Mouse (Mus musculus) thymus, postnatal 4 days (tissue): ENCODE data around the gene Tma7.

Source experiments
- DNase-seq: peaks from one replicate; pipeline ENCODE4 v3.0.0; 2021

The Tma7 gene

DNA sequence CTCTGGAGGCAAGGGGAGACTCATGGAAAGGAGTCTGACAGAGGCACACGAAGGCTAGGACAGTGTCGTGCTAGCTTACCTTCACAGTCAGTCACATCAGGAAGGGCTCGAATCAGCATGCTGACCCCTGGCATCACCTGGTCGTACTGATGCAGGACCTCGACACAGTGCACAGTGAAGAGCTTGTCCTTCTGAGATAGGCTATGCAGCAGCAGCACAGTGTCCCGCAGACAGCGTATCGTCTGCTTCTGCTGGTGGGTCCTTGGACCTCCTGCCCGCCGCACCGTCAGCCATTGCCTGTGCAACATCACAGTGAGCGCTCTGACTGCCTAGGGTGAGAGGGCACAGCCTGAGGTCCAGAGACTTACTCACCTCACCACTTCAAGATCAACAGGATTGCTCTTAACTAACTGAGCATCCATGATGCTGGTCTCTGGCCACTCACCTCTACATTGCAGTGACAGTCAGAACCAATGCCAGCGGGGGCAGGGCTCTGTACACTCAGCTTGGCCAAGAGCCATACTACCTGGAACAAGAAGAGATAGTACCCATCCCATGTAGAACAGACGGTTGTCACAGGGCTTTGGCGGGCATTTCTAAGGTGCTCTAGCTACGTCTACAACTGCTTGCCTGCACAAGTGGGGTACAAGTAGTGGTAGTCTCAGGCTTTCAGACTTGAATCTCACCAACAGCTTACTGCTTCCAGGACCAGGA, 22.0 kb downstream of the Tma7 start:
- peak; percentile 23 for DNase-seq

GRCm38 (mm10) chr9:109059136-109059903, 23.1 kb downstream of the Tma7 start, which contains the start of gene Trex1:
Trex1 (minus strand) TSS chr9:109059734.
- DNase-seq, result peak; percentile 93

GRCm38 (mm10) chr9:109058006-109058765, 24.2 kb downstream of the Tma7 start:
- DNase-seq, result no peak

GRCm38 (mm10) chr9:109057543-109057942, 24.8 kb downstream of the Tma7 start:
- DNase-seq, result no peak

GRCm38 (mm10) chr9:109056916-109057315, 25.5 kb downstream of the Tma7 start:
- no peak for DNase-seq

DNA sequence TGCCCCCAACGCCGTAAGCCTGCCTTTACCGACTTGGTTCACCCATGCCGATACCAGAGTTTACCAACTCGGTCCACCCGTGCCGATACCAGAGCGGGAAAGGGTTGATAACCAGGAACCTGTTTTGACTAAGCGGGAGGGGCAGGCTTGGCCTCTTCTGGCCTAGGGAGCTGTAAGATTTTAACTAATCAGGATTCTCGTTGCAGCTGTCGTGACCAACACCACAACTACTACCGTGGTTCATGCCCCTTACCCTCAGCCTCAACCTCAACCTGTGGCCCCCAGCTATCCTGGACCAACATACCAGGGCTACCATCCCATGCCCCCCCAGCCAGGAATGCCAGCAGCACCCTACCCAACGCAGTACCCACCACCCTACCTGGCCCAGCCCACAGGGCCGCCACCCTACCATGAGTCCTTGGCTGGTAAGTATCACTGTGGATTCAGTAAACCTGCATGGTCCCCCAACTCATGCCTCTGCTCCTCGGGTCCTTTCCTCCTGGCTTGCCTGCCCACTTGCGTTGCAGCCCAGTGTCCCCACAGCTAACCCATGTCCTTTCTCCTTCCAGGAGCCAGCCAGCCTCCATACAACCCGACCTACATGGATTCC, 26.2 kb downstream of the Tma7 start:
- peak; percentile 13 for DNase-seq

DNA sequence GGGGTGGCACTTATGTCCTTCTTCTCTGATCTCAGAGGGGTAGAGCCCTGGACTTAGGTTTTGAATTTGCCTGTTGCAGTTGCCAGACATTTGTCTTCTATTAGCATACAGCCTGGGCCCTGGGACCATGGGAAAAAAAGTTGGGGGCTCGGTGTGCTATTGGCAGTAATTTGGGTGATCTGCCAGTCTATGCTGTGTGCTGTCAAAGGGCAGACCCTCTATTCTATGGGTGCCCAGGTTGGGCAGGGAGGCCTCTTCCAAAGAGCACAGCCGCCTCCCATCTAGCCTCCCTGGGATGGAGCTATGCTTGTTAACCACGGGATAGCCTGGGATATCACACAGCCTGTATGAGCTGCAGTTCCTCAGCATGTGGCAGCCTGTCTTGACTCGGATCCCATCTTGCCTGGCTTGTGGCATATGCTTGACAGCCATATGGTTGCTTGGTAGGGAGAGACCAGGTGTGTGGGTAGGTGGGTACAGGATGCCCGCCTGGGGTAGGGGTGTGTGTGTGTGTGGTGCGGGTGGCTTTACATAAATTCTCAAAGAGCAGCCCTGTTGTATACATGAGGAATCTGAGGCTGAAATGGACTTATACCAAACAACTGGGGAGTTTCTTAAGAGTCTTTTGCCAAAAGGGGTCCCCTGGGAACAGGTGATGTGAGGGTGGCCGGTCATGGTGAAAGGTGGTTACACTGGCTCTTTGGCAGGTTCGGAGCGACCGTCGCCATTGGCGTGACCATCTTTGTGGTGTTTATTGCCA, 26.9 kb downstream of the Tma7 start:
- DNase-seq, result peak; percentile 25

DNA sequence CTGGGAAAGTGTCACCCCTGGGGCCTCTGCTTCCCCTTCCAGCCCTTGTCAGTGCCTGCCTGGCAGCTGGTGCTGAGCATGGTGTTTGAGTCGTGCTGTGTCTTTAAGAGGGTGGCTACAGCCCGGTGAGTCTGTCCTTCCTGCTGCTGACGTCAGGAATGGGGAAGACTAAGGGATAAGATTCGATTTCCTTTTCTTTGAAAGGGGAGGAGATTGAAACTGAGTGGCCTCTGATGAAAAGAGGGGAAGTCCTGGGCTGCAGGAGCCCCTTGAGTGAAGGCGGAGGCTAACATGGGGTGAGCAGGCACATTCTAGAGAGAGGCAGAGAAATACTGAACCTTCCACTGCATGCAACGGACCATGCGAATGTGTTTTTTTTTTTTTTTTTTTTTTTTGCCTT, 27.7 kb downstream of the Tma7 start:
- DNase-seq, result peak; percentile 63

DNA sequence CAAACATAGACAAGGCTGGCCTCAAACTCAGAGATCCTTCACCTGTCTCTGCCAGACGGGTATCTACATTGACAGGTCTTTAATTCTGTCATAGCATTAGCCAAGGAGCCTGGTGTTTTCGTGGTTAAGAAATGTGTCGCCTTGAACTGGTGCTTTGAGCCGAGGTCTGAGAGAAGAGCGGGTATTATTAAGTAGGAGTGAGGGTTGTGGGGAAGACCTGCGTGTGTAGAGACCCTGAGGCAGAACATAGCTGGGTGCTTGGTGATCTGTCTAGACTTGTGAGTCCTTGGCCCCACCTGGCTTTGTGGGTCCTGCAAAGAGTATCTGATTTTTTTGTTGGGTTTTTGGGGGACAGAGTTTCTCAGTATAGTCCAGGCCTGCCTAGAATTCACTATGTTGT, 28.5 kb downstream of the Tma7 start:
- DNase-seq, result no peak

- no peak for DNase-seq
These were observed 29.0 kb downstream of the Tma7 start for GRCm38 (mm10) chr9:109053366-109053765.

- peak; percentile 35 for DNase-seq
These were observed 29.7 kb downstream of the Tma7 start for GRCm38 (mm10) chr9:109052490-109053260.

GRCm38 (mm10) chr9:109051651-109052489, 30.5 kb downstream of the Tma7 start:
- DNase-seq, result peak; percentile 40

DNA sequence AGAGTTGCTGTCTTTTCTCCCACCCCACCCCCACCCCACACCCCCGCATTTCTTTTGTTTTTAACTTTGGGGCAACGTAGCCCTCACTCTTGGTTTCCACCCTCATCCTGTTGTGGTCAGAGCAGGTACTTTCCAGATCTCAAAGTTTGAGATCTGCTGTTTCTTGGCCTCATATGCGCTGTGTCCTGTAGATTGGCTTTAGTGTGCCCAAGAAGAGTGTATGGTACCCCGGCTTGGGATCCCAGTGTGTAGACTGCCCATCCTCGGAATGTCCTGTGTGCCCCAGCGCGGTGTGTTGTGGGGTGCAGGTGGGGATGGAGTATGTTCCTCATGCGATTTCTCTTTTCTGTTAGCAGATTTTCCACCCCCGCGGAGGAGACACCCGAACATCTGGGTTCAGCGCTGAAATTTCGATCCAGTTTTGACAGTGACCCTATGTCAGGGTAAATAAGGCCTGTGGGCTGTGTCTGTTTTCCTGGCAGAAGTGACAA, 31.3 kb downstream of the Tma7 start:
- DNase-seq, result peak; percentile 62

- DNase-seq, result peak; percentile 28
These were observed 31.8 kb downstream of the Tma7 start for GRCm38 (mm10) chr9:109050674-109050997.

DNA sequence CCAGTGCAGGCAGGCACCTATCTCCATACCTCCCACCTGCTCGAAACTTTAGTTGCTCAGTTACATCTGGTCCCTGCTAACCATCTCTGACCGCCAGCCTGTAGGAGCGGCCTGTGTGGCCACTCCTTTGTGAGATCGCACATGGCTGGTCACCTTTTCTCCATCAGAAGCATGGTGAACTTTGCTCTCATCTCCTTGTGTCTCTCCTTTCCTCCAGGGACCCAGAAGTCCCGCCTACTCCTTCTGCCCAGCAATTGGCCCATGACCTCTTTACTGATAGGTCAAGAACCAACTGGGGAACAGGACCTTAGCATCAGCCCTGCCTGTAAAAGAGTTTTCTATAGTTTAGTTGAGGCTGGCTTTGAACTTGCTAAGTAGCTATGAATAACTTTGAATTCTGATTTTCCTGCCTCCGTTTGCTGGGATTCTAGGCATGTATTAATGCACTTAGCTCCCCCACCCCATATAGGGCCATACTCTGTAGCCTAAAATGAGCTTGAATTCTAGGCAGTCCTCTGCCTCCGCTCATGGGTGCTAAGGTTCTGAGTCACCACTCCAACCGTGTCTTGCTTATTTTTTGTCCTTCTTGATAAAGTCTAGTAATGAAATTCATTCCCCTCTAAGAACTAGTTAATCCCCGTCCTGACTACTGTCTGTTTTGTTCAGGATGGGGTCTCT, 32.3 kb downstream of the Tma7 start:
- DNase-seq, result no peak

- DNase-seq, result no peak
These were observed 33.1 kb downstream of the Tma7 start for GRCm38 (mm10) chr9:109049316-109049715.

- DNase-seq, result peak; percentile 84
These were observed 36.1 kb downstream of the Tma7 start for GRCm38 (mm10) chr9:109046306-109046705.

DNA sequence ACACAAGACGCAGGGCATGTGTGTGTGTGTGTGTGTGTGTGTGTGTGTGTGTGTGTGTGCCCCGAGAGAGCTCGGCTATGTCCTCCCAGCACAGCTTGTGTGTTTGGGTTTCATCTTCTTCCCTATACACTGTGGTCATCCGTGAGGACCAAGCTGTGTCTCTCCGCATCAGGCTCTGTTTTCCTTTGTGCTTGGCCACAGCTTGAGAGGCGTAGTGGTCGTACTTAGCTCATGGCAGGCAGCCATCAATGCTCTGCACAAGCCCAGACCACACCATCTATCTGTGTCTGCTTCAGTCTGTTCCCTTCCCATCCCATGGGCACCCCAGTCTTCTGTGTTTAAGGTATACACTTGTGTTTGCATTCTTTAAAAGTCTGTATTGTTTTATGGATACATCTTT, 41.0 kb downstream of the Tma7 start:
- DNase-seq, result no peak

DNA sequence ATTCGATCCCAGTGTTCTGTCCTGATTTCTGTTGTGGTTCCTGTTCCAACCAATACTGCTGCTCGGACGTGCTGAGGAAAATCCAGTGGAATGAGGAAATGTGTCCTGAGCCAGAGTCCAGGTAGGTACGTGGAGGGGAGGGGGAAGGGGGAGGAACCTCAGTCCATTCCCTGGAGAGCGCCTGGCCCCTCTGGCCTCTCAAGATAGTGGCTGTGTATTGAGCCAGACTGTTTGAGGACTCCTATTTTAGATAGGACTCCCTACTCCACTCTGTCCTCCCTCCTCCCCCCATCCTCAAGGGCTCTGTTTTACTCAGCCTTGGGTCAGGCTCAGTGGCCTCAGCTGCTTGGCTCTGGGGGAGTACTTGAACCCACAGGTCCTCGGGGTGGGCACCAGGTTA, 41.5 kb downstream of the Tma7 start:
- no peak for DNase-seq

- DNase-seq, result no peak
These were observed 42.2 kb downstream of the Tma7 start for GRCm38 (mm10) chr9:109040216-109040615.
